Mouse (Mus musculus) liver, postnatal 0 days (tissue): ENCODE data around the gene Elovl3.

Source experiments
- CTCF ChIP-seq: sonication (generic); IDR thresholded peaks from 2 replicates; pipeline ENCODE4 v1.5.1; 2016; ENCODE audit warnings: antibody characterized with exemption, low read depth
- EP300 ChIP-seq: IDR thresholded peaks from 2 replicates; pipeline ENCODE4 v1.6.1; 2016; ENCODE audit warnings: antibody characterized with exemption, low read depth, mild to moderate bottlenecking

- TF ChIP-seq EP300: no peak
- TF ChIP-seq CTCF: no peak
These were observed 37.7 kb downstream of the Elovl3 start for GRCm38 (mm10) chr19:46169396-46169795.
